Mouse (Mus musculus): Measurements from ENCODE around the gene Prkg1.

DNA sequence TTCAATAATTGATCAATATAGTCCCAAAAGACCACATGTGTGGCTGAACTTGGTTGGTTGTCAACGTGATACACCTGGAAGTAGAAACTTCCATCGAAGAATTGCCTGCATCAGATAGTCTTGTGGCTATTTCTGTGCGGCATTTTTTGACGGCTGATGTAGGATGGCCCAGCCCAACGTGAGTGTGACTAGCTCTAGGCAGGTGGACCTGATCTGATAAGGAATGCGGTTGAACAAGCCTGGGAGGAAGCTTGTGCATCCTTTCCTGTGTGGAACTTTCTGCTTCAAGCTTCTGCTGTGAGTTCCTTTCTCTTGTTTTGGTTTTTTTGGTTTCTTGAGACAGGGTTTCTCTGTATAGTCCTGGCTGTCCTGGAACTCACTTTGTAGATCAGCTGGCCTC, 660.1 kb downstream of the Prkg1 start:
- TF ChIP-seq CTCF (IDR thresholded peaks at IDR 0.05; ENCODE audit: low read depth) (no peak), EP300 (IDR thresholded peaks at IDR 0.05; ENCODE audit: low read depth) (no peak)
